Mouse (Mus musculus): Measurements from ENCODE around the gene Ccdc33.

Gene Ccdc33

DNA sequence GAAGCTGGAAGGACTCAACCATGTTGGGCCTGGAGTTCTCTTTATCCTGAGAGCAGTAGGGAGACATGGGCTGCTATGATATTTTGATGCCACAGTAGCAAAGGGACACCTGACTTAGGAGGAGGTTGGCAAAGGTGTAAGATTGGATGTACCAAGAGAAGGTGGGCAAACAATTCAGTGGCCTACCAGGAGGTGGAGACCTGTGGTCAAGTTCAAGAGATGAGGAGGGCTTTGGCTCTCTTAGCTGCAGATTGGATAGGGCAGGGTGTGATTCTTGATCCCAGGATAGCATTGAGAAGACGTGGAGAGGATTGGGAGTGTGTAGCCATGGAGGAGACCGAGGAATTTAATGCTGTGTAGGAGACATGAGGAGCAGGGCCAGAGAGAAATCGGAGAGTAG lies 24.8 kb downstream of the Ccdc33 start:
- in situ Hi-C loops (cut with MboI; ENCODE audit: low sequenced_read_pairs) = no loop called here

DNA sequence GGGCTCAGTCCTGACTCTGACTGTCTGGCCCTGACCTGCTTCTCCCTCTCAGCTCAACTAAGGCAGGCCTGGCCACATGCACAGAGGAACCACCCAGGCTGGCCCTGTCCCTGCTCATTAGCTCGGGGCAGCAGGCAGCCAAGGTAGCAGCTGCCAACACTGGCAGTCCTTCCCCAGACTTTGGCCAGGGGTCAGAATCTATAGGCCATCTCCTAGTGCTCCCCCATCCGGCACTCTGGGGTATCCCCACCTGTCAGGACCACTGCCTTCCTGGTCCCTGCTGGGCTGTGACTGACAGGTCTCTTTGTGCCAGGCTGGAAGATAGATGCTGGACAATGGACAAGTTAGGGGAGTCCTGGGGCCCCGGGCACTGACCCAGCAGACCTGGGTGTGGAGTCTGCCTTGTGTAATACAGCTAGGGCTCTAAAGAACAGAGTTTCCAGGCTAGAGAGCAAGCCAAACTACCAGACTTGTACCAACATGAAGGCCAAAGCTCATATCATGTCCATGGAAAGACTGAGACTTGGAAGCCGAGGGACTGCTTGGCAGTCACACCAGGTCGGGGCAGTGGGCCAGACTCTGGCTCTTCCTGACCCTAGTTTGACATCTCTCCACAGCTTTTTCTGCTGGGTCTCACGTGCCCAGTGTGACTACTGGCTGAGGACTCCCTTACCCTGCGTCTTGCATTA lies 25.9 kb downstream of the Ccdc33 start:
- in situ Hi-C loops (cut with MboI; ENCODE audit: low sequenced_read_pairs) = no loop called here

DNA sequence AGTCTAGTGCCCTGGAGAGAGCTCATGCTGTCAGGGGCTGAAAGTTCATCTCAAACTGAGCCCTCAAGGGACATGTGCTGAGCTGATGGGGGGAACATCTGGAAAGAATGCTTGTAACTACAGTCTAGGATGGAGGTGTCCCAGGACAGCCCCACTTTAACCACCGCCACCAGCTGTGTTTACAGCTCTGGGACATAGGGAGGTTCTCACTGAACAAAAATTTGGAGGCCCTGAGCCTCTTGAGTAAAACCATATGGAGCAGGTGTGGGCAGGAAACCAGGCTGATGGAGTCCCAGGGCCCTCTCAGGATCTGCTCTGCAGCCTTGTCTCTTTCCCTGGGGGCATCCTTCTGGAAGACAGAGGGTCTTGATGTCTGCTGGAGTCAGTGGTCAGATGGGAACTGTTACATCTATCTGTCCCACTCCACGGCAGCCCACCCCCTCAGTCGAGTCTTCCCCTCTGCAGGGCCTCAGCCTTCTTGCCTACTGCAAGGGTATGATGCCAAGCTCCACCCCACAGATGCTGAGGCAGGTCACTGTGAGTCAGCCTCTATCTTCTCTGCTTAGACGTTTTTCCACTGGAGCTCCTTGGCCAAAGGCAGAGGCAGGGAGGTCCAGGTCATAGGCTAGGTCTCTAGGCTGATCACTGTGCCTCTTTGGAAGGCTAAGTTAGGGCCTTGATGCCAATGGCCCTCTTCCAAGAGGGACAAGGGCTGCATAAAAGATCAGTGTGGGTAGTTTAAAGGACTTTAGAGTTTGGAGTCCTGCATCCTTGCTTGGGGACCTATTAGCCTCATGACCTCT lies 26.8 kb downstream of the Ccdc33 start:
- in situ Hi-C loops (cut with MboI; ENCODE audit: low sequenced_read_pairs) = no loop called here

DNA sequence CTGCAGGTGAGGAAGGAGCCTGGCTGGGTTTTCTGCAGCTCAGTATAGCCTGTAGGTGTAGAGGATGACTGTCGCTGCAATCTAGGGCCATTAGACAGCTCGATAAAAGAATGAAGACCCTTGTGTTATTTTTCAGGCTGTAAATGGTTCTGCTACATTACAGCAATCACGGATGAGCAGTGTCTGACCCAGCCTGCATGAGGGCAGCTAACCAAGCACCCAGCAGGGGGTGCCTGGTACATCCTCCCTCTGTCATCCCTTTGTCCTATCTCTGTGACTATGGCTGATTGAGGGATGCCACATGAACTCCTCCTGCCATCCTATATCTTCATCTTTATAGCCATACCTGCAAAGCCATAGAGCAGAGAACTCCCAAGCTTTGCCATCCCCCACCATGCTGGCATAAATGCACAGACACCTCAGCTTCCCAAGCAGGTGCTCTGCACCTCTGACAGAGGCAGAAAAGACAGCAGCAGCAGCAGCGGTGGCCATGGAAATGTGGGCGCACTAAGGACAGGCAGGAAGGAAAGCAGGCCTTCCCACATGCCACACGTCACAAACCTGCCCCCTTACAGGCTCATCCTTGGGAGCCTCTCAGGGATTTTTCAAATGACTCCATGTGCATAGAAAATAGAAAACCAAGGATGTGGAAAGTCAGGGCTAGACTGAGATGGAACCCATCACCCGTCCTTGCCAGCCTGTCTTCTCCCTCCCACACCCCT lies 31.2 kb downstream of the Ccdc33 start:
- in situ Hi-C loops (cut with MboI; ENCODE audit: low sequenced_read_pairs) = no loop called here

DNA sequence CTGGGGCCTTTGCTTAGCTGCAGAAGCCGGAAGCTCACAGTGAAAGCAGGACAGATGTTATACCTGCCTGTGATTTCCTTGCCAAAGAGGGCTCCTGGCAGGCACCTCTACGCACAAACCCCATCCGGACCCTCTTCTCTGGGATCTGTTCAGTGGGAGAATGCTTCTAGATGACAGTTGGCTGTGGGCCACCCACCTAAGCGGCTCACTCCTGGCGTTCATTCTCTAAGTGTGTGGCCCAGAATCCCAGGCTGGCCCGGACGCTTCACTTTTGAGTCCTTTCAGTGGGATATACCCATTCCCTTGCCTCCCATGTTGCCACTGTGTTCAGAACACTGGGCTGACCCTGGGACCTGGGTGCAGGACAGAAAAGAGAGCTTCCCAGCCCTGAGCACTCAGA lies 31.8 kb downstream of the Ccdc33 start:
- in situ Hi-C loops (cut with MboI; ENCODE audit: low sequenced_read_pairs) = no loop called here

DNA sequence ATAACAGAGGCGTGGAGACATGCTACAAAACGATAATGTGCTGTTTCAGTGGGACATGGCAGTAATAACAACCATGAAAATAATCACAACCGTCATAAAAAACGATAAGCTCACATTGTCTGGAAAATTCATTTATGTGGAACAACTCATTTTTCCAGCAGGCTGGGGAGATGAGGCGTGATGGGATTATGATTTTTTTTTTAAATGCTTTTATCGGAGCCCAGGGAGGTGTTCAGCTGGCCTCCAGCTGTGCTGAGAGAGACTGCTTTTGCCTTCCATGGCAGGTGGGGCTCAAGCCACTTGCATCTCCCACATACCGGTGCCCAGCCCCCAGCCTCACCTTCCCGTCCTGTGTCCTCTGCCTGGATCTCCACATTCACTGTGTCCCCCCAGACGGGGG lies 32.4 kb downstream of the Ccdc33 start:
- in situ Hi-C loops (cut with MboI; ENCODE audit: low sequenced_read_pairs) = no loop called here

DNA sequence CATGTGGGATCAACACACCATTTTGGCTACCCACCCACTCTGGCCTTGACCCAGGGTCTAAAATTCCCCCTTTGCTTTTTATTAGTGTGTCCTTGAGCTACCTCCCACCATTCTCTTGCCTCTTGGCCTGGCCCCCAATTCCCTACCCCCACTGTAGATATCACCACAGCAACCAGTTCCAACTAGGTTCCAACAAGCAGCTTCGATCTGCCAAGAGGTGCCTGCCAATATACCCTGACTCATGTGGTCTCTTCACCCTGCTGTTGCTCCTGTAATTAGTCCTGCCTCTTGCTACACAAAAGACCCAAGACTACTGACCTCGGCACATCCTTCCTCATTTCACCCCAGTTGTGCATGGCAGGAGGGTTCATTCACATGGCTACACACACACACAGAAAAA lies 33.5 kb downstream of the Ccdc33 start:
- in situ Hi-C loops (cut with MboI; ENCODE audit: low sequenced_read_pairs) = no loop called here

DNA sequence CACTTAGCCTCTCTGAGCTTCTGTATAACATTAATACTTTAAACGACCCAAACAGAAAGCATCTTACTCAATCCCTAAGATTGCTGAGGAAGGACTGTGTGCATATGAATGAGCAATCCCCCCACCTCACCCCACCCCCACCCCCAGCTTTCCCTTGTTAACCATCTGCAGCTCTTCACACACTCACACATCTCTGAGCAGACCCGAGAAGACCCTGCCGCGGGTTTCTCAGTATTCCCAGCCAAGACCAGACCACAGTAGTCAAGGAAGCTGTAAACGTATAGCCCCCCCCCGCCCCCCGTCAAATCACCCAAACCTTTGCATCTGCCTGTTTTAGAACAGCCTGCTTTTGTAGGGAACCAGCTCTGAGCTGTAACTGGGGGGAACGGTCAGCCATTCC lies 34.0 kb downstream of the Ccdc33 start:
- in situ Hi-C loops (cut with MboI; ENCODE audit: low sequenced_read_pairs) = no loop called here

DNA sequence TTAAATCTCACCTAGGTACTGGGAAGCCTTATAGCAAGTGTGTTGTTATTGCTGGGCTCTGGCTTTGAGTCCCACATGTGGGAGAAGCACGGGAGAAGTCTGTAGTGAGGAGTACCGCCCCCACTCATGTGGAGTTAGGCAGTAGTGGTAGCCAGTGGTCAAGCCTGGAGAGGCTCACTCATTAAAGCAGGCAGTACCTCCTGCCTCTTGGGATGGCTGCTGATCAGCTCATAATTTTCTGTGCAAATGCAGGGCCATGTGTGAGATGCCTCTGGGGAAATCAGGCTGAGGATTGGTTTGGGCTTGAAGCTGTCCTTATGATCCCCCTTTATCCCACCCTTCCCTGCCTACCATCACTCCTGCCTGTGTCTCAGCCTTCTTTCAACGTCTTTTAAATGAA lies 44.1 kb downstream of the Ccdc33 start:
- in situ Hi-C loops (cut with MboI; ENCODE audit: low sequenced_read_pairs) = no loop called here

DNA sequence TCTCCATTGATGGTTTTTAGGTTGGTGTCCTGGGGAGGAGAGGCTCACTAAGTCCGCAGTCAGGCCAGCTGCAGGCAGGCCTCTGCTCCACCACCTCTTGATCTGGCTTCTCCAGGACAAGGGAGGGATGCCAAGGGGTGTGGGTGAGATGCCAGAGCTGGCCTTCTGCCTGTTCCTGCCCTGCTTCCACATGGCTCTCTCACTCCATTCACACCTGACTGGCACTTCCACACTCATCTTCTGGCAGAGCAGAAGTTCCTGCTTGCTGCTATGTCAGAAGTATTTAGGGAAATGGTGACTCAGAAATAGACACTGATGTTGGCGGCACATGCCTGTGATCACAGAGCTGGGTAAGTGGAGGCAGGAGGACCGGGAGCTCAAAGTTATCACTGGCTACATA lies 51.1 kb downstream of the Ccdc33 start:
- in situ Hi-C loops (cut with MboI; ENCODE audit: low sequenced_read_pairs) = no loop called here

DNA sequence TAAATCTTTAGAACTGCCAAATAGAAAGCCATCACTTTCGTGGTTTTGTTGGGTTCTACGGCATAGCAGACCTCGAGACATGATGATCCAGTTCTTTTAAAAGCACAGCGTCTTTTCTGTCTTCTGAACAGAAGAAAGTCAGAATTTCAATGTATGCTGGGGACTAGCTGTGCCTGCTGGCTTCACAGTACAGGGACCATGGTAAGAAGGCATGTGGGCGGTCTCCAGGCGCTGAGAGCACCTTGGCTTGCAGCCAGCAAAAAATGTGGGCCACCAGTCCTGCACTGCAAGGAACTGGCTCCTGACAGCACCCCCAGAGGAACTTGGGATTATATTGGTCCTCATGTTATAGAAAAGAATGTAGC lies 51.9 kb downstream of the Ccdc33 start:
- in situ Hi-C loops (cut with MboI; ENCODE audit: low sequenced_read_pairs) = no loop called here

DNA sequence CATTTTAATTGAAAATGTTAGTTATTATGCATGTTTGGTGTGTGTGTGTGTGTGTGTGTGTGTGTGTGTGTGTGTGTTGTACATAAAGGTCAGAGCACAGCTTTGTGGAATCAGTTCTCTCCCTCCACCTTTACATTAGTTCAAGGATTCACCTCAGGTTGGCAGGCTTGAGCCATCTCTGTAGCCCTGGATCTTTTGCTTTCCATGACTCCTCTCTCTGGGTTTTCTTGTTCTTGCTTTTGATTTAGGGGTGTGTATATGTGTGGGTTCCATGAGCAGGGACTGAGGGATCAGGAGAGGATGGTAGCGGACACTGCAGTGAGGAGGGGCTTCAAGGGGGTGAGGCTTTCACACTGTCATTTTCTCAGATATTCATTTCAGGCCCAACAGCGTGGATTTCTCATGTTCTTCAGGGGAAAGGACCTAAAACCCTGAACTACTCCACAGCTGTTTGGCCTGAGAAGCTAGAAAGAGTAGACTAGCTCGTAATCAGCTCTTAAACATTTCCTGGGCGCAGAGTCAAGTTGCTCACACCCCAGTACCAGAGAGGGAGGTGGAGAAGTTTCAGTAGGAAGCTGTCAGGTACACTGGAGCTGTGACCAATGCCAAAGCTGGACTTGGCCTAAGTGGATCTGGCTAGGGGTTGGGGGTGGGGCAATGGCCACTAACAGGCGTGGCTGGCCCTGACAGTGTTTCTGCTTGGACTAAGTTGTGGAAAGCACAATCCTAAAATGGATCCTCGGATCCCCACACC lies 52.5 kb downstream of the Ccdc33 start:
- in situ Hi-C loops (cut with MboI; ENCODE audit: low sequenced_read_pairs) = no loop called here

DNA sequence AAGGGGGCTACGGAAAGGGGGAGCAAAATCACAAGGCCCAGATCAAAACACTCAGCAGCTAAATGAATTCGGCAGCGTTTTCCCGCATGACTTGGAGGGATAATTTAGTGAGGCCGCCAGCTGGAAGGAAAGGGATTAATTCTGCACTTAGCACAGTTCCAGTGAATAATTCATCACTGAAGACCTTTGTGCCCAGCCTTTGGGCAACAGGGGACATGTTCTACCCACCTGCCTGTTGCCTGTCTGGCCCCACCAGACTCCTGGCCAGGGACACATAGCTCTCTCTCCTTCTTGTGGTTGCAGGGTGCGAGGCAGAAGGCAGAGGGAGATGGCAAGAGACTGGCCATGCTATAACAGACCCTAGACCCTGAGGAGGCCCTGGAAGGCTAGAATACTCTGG lies 53.1 kb downstream of the Ccdc33 start:
- in situ Hi-C loops (cut with MboI; ENCODE audit: low sequenced_read_pairs) = no loop called here

DNA sequence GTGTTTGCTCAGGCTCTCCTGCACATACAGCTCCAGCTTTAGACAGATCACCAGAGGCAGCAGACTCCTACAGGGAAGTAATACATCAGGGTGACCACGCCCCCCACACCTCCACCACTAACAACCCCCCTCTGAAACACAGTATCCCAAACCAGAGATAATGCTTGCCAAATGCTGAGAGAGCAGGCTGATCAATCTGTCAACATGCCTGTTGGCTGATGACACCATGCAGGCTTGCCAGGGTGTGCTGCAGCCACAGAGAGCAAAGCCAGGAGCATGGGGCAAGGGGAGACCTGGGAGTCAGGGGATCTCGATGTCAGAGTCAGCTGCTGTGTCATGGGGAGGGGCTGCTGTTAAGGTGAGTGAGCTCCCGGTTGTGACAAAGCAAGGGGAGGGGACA lies 55.1 kb downstream of the Ccdc33 start, which contains the start of gene Stra6:
TSS of gene Stra6 (plus strand) at position 258 of the 400 bp plus-strand sequence.
- in situ Hi-C loops (cut with MboI; ENCODE audit: low sequenced_read_pairs) = no loop called here

DNA sequence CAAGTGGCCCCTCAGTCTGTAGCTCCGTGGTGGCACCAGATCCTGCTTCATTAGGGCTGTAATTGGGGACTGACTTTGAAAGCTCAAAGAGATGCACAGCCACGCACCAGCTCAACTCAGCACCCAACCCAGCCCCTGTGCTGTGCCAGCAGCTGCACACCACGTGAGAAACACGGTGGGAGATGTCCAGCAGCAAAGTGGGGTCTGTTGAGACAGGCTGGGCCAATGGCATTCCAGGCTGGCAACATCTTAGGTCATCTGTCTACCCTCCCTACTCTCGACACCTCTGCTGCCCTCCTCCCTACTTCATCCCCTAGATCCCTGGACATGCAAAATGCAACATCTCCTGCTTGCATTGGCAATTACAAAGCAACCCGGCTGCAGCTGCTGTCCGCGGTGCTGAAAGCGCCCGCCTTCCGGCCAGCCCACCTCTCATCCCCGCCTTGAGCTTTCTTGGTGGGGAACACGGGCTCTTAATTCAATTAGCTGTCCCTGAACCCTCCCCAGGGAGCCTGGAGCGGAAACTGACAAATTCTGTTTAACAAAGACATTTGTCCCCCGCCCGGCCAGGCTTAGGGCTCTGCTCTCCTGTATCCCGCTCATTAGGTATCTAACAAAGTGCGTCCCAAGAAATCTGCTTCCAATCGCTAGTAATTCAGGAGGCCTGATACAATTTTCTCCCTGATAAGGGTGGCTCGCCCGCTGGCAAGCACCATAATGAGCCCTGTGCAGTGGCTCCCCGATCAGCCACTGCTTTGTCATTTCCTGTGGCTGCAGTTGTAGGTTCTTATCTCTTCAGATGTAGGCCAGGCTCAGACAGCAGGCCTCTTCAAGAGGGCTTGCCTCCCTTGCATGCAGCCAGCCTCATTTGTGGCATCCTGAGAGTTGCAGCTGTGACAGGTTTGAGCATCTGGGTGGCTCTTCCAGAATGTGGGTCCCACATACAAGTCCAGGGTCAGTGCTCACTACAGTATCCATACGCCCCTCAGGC lies 57.7 kb downstream of the Ccdc33 start:
- in situ Hi-C loops (cut with MboI; ENCODE audit: low sequenced_read_pairs) = no loop called here

DNA sequence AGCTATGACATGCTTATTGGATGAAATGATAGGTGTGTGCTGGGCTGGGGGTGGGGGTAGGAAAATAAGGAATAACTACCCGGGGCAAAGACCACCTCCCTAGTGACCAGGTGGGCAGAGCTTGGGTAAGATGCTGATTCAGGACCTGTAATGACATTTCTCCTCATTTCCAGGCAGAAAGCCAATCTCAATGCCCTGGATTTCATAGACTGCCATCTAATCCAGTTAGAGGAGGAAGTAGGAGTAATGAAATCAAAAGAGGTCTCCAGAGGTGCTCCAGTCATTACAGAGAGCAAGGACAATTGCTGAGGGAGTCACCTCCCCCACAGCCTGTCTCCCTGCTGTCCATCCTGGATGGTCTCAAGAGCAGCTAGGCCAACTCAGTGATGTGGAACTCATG lies 58.7 kb downstream of the Ccdc33 start:
- in situ Hi-C loops (cut with MboI; ENCODE audit: low sequenced_read_pairs) = no loop called here

DNA sequence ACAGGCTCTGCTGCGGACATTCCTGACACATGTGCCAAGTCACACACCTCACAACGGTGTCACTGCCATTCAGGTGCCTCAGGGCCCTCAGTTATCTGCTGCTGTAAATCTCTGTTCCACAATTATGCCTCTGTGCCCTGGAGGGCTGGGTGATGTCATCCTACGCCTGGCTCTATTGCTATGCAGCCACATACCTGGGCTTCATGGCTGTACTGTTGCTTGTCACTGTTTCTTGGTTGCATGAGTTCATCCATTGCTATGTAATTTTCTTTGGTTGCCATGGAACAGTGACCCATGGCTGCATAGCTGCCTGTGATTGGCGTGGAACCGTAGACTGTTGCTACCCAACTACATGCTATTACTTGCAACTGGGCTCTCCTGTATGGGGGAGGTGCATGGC lies 63.0 kb downstream of the Ccdc33 start:
- in situ Hi-C loops (cut with MboI; ENCODE audit: low sequenced_read_pairs) = no loop called here

DNA sequence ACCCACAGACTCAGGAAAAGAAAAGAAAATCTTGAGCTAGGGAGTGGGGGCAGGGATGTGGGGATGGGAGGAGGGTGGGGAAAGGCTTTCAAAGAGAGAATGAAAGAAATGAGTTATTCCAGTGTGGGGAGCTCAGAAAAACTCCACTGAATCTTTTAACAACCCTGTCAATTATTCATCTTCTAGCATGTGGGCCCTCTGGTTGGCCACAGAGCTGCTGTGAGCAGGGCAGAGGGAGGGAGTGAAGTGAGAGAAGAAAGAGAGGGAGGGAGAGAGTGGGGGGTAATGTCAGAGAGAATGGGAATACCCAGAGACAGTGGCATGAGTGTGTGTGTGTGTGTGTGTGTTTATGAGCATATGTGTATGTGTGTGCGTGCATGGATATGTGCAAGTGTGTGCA lies 64.6 kb downstream of the Ccdc33 start:
- in situ Hi-C loops (cut with MboI; ENCODE audit: low sequenced_read_pairs) = loop anchor here (5.0 kb wide), 1 partner anchor 148 kb away; the partner anchor contains the start of genes Islr and Islr2

DNA sequence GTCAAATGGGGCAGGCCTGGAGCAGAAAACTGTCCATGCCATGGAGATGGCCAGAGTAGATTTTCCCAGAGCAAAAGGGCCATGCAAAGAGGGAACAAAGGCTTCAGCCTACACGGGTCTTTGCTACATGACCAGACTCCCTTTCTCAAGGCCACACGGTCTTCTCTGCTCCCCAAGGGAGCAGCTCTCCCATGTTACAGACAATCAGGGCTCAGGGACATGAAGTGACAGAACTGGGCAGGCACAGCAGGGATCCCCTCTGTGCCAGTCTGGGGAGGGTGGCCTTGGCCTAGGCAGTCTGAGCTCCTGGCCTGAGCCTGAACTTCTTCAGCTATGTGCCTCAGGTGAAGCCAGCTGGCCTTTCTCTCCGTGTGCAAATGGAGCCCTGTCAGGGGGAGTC lies 65.1 kb downstream of the Ccdc33 start:
- in situ Hi-C loops (cut with MboI; ENCODE audit: low sequenced_read_pairs) = loop anchor here (5.0 kb wide), 1 partner anchor 149 kb away; the partner anchor contains the start of genes Islr and Islr2

DNA sequence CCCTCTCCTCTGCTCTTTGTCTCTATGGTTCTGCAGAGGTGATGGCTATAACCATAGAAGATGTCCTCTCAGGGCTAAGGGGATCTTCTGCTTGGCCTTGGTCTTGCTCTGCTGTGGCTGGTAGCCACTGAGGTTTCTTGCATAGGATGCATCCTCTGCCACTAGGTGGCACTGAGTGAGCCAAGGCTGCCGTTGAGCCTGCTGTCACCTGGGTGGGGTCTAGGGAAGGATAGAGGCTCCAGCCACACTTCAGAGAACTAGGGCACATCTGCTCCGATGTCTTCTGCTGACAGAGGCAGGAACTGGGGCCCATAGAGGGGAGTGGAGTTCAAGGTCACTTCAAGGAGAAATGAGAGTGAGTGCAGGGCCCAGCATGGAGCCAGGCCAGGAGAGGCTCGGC lies 65.5 kb downstream of the Ccdc33 start:
- in situ Hi-C loops (cut with MboI; ENCODE audit: low sequenced_read_pairs) = loop anchor here (5.0 kb wide), 1 partner anchor 149 kb away; the partner anchor contains the start of genes Islr and Islr2

Data from CH12F3 (cell line).